Mouse (Mus musculus) stomach, embryonic 15.5 days (tissue): ENCODE measurements at regions not wholly inside any gene's neighbourhood (a gene's known extent, or its start where the extent isn't known, plus 50 kb on each side); places are given as distances from the start of the nearest gene placed in this dataset.

ENCODE experiments used
- ATAC-seq: fragments of 200-750 bp; cut with Nextera tagmentation; 2 replicates; pipeline ENCODE4 v1.8.0; 2017; ENCODE audit warnings: low read depth, moderate number of reproducible peaks, moderate TSS enrichment; ENCODE audit not compliant: insufficient read depth, low FRiP score
- H3K27ac ChIP-seq: fragments of 300-500 bp; sonication (generic); 2 replicates; pipeline ENCODE4 v1.5.1; 2015; ENCODE audit warnings: mild to moderate bottlenecking, inconsistent platforms
- H3K27me3 ChIP-seq: fragments of 300-500 bp; sonication (generic); replicated peaks from 2 replicates; pipeline ENCODE4 v1.6.1; 2015; ENCODE audit warnings: inconsistent platforms
- H3K36me3 ChIP-seq: fragments of 300-500 bp; sonication (generic); 2 replicates; pipeline ENCODE4 v1.6.1; 2015; ENCODE audit warnings: inconsistent platforms
- H3K4me1 ChIP-seq: fragments of 300-500 bp; sonication (generic); 2 replicates; pipeline ENCODE4 v1.6.1; 2015; ENCODE audit warnings: inconsistent platforms
- H3K4me2 ChIP-seq: fragments of 300-500 bp; sonication (generic); 2 replicates; pipeline ENCODE4 v1.6.1; 2015; ENCODE audit warnings: mild to moderate bottlenecking, inconsistent platforms
- H3K4me3 ChIP-seq: fragments of 300-500 bp; sonication (generic); replicated peaks from 2 replicates; pipeline ENCODE4 v1.5.1; 2015; ENCODE audit warnings: inconsistent platforms
- H3K9ac ChIP-seq: fragments of 300-500 bp; sonication (generic); 2 replicates; pipeline ENCODE4 v1.6.1; 2015; ENCODE audit warnings: inconsistent platforms
- H3K9me3 ChIP-seq: fragments of 300-500 bp; sonication (generic); 2 replicates; pipeline ENCODE4 v1.6.1; 2016; ENCODE audit warnings: inconsistent platforms
- WGBS: fragments of 180-500 bp; shearing (Covaris S2); methylation state at CpG from one replicate; pipeline ENCODE4 v1.1.7; 2015; 5-methylcytosine and 5-hydroxymethylcytosine counted together

DNA sequence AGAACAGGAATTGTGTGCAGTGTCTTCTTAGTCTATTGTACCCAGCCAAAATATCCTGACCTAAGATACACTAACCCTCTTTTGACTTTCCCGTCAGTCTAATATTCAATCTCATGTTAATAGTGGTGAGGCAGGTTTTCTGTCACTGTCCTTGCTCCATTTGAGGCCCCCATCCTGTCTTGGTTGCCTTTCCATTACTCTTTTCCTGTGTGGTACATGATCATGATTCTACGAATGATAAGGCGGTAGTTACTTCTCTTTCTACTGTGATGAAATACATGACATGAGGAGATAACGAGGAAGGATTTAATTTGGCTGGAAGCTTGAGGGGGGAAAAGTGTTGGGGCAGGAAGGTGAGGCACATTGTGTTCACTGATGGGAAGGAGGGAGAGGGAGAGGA is 185.7 kb upstream of the Pgrmc2 start:
- no peaks in the 10 kb centered on the region for H3K27me3 ChIP-seq
- H3K9me3 ChIP-seq, result no peaks in the 10 kb centered on the region
- H3K9ac ChIP-seq, result no peak overlapping the region
- no peaks in the 10 kb centered on the region for H3K4me1 ChIP-seq
- no peaks in the 10 kb centered on the region for H3K36me3 ChIP-seq
- WGBS, result 85% methylated on average over 4 of the region's 4 CpGs
- no peak overlapping the region for H3K4me2 ChIP-seq
- no peak overlapping the region for H3K4me3 ChIP-seq
- ATAC-seq, result no peak
- no peak overlapping the region for H3K27ac ChIP-seq

DNA sequence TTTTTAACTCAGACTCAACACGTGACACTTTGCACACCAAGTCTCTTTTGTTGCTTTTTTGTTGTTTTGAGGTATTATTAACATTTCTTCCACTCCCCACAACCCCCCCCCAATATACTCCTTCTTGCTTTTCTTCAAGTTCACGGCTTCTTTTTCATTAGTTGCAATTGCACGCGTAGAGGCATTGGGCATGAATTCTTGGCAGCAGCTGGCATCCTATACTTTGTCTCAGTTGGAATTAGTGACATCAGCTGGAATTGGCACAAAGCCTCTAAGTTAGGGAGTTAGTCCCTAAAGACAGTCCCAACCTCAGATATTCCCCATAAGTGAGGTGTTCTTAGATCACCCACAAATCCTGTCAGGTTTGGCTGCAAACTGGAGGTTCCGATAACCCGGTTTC is 183.4 kb upstream of the Pgrmc2 start:
- H3K9ac ChIP-seq, result no peak overlapping the region
- no peaks in the 10 kb centered on the region for H3K36me3 ChIP-seq
- H3K4me3 ChIP-seq, result no peak overlapping the region
- no peaks in the 10 kb centered on the region for H3K27me3 ChIP-seq
- H3K4me1 ChIP-seq, result no peaks in the 10 kb centered on the region
- no peak for ATAC-seq
- H3K4me2 ChIP-seq, result no peak overlapping the region
- H3K9me3 ChIP-seq, result no peaks in the 10 kb centered on the region
- H3K27ac ChIP-seq, result no peak overlapping the region
- 91% methylated on average over 6 of the region's 6 CpGs for WGBS

DNA sequence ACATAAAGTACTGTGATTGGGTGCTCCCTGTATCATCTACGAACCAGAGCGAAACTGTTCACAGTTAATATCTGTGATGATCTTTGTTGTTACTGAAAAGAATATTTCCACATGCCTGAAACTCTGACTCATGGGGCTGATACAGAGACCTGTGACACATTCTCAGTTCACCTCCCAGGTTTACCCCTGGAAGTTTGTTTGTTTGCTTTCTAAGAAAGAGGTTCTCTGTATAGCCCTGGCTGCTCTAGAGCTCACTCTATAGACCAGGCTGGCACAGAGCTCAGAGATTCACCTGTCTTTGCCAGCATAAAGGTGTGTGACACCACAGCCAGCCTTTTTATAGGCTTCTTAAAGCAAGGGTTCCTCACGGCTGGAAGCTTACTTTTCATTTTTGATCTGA is 182.6 kb upstream of the Pgrmc2 start:
- Histone ChIP-seq H3K27me3 (no peaks in the 10 kb centered on the region), H3K36me3 (no peaks in the 10 kb centered on the region), H3K27ac (no peak overlapping the region), H3K4me2 (no peak overlapping the region), H3K4me3 (no peak overlapping the region), H3K9ac (no peak overlapping the region), H3K4me1 (no peaks in the 10 kb centered on the region), H3K9me3 (no peaks in the 10 kb centered on the region)
- ATAC-seq, result no peak
- WGBS, result 87% methylated on average over 3 of the region's 3 CpGs

DNA sequence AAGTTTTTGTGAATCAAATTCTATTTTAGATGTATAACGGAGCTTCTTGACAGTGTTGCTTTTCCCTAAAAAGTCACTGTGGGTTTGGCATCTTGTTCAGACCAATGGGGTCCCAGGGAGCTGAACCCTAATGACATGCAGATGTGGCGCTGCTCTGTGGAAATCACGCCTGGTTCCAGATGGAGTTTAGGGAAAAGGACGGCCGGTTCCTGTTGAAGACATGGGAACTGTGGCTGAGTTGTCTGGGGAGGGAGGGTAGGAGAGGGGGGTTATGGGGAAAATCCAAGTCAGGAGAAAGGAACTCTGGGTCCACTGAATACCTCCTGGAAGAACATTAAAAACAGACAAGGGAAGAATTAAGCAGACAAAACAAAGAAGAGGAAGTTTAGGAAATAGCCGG is 175.4 kb upstream of the Pgrmc2 start:
- no peaks in the 10 kb centered on the region for H3K27me3 ChIP-seq
- WGBS, result 47% methylated on average over 6 of the region's 6 CpGs
- no peak overlapping the region for H3K4me3 ChIP-seq
- H3K27ac ChIP-seq, result no peak overlapping the region; the same call in 1 of the 2 replicates
- no peak overlapping the region for H3K4me2 ChIP-seq
- H3K4me1 ChIP-seq, result no peaks in the 10 kb centered on the region
- H3K9ac ChIP-seq, result no peak overlapping the region
- no peak for ATAC-seq
- H3K9me3 ChIP-seq, result no peaks in the 10 kb centered on the region
- H3K36me3 ChIP-seq, result no peaks in the 10 kb centered on the region

DNA sequence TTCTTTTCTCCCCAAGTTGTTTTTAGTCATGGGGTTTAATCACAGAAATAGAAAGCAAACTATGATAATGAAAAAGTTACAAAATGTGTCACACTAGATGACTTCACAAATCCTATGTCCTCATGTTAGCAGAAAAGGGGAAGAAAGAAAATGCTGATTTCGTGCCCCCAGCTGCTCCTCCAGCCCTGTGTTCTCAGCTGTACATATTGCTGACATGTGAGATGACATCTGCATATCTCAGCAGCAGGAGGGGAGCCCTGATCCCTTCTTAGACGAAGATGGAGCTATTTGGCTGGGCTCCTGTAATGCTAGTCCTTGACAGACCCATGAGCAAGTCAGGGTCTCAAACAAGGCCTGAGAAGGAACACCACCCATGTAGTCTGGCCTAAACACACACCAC is 162.1 kb upstream of the Pgrmc2 start:
- no peaks in the 10 kb centered on the region for H3K9me3 ChIP-seq
- no peak overlapping the region for H3K4me3 ChIP-seq
- no peak overlapping the region for H3K9ac ChIP-seq
- WGBS, result 52% methylated on average over 2 of the region's 2 CpGs
- no peak overlapping the region for H3K4me2 ChIP-seq
- H3K36me3 ChIP-seq, result no peaks in the 10 kb centered on the region
- H3K4me1 ChIP-seq, result no peaks in the 10 kb centered on the region
- no peaks in the 10 kb centered on the region for H3K27me3 ChIP-seq
- no peak for ATAC-seq
- H3K27ac ChIP-seq, result no peak overlapping the region

DNA sequence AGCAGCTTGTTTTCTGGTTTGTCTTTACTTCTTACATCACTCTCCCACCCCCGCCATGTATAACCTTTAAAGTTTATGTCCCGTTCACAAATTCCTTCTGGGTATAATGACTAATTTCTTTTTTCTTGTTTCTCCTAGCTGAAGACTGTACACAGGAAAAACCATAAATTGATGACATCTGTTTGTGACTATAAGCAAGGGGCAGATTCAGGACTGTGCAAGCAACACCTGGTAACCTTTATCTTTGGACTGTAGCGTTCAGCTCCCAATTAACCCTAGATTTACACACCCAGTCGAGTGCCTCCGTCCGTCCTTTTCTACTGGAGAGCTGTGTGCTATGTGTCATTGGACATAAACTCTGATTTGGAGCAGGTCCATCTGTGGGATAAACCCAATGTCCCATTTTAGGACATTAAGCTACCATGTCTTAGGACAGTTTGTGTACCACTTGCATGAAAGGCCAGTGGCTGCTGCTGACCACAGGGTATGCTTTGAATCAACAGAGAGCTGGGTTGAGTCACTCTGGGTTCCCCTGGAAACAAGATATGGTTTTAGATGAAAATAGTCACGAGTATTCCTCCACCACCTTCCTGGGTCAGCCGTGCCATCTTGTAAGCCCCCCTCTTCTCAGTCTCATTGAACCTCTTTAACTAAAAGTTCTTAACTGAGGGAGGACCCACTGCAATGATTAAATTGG is 159.2 kb upstream of the Pgrmc2 start:
- no peak for ATAC-seq

DNA sequence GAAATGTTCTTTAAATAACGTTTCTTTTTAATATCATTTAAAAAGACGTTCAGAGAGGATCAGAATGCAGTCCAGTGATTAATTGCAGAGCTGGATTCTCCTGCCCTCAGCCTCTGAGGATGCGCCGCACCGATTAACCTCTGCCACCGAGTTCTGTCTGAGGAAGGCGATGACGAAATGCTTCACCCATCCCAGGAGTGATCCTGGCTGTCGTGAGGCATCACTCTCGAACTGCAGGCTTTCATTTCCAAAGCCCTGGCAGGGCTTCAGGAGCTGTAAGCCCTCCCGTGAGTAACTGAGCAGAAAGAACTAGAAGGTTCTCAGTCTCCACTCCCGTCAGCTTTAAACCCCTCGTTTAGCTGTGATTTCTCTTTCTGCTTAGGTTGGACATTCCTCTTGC is 157.0 kb upstream of the Pgrmc2 start:
- Histone ChIP-seq H3K4me1 (no peaks in the 10 kb centered on the region), H3K4me3 (no peak overlapping the region), H3K36me3 (no peaks in the 10 kb centered on the region), H3K4me2 (no peak overlapping the region), H3K9ac (no peak overlapping the region), H3K27ac (no peak overlapping the region), H3K27me3 (no peaks in the 10 kb centered on the region), H3K9me3 (no peaks in the 10 kb centered on the region)
- 54% methylated on average over 13 of the region's 13 CpGs for WGBS
- no peak for ATAC-seq

More for the DNA sequence above, 159.2 kb upstream of the Pgrmc2 start:
- no peak overlapping the region for H3K4me2 ChIP-seq
- H3K9me3 ChIP-seq, result no peaks in the 10 kb centered on the region
- H3K36me3 ChIP-seq, result no peaks in the 10 kb centered on the region
- H3K9ac ChIP-seq, result no peak overlapping the region
- no peaks in the 10 kb centered on the region for H3K4me1 ChIP-seq
- no peaks in the 10 kb centered on the region for H3K27me3 ChIP-seq
- WGBS, result 75% methylated on average over 8 of the region's 8 CpGs
- no peak overlapping the region for H3K4me3 ChIP-seq
- no peak overlapping the region for H3K27ac ChIP-seq

DNA sequence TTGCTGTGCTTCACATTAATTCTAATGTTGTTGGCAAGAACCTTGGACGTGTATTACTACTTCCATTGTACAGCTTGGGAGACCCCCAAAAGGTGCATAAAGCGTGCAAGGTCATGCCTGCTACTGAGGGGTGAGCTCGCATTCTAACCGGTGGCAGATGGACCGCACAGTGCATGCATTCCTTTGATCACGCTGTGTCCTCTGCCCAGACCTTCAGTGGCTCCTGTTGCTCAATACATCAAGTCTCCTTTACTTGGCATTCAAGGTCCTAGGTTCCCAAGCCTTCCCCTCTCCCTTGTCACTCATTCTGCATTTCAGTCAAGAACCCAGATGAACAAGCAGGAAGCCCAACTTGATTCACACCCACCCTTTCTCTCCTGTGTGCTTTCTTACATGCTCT is 156.4 kb upstream of the Pgrmc2 start:
- Histone ChIP-seq H3K27me3 (no peaks in the 10 kb centered on the region), H3K9ac (no peak overlapping the region), H3K27ac (no peak overlapping the region), H3K9me3 (no peaks in the 10 kb centered on the region), H3K4me1 (no peaks in the 10 kb centered on the region), H3K36me3 (no peaks in the 10 kb centered on the region), H3K4me2 (no peak overlapping the region), H3K4me3 (no peak overlapping the region)
- 89% methylated on average over 6 of the region's 6 CpGs for WGBS
- no peak for ATAC-seq

DNA sequence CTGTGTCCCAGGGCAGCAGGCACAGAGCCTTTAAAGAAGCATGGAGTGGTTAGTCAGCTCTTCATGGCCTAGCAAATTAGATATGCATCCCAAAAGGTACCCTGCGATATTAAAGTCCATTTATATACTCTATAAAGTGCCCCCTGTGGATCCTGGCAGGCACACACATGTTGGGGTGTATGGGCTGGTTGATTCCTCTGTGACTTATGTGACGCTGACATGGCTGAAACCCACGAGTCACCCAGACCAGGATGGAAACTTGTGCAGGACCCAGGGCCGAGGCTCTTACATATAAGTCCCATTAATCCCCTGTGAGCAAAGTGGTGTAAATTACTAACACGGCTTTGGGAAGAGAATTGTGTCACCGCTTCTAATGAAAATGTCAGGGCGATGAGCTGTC is 155.2 kb upstream of the Pgrmc2 start:
- Histone ChIP-seq H3K9ac (no peak overlapping the region), H3K9me3 (no peaks in the 10 kb centered on the region), H3K4me1 (no peaks in the 10 kb centered on the region), H3K36me3 (no peaks in the 10 kb centered on the region), H3K4me3 (no peak overlapping the region), H3K4me2 (no peak overlapping the region), H3K27ac (no peak overlapping the region), H3K27me3 (no peaks in the 10 kb centered on the region)
- no peak for ATAC-seq
- WGBS, result 83% methylated on average over 7 of the region's 7 CpGs

DNA sequence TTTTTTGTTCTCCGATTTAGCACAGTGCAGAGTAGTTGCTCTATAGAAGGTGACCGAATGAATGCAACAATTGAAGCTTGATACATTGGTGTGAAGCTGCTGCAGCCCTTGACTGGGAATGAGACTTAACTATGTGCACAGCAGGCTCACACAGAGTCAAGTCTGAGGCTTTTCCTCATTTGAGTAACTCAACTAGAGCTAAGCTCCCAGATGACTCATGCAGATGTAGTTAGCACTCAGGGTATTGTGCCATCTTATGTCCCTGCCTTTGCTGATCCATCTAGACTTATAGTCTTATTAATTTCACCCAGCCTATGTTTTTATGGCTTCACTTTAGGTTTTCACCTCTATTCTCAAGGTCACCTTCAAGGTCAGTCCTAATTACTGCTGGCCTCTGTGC is 152.8 kb upstream of the Pgrmc2 start:
- Histone ChIP-seq H3K4me1 (no peaks in the 10 kb centered on the region), H3K4me3 (no peak overlapping the region), H3K4me2 (no peak overlapping the region), H3K9me3 (no peaks in the 10 kb centered on the region), H3K36me3 (no peaks in the 10 kb centered on the region), H3K9ac (no peak overlapping the region), H3K27ac (no peak overlapping the region), H3K27me3 (no peaks in the 10 kb centered on the region)
- 96% methylated on average over 2 of the region's 2 CpGs for WGBS
- ATAC-seq, result no peak

DNA sequence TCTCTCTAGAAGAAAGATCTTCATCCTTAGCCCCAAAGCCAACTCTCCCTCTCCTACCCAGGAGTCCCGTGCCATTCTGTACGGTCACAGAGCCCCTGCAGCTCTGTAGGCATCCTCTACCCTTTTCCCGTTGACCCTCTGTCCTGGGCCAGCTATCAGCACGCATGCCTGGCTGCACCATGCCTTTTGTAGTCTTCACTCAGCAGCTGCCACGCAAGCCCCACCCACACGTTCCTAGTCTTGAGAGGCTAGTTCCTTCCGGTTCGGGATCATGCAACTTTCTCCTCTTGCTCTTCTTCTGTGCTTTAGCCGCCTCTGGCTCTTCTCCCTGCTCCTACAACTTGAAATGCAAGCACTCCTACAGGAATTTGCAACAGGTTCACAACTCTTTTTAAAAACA is 152.1 kb upstream of the Pgrmc2 start:
- no peak for ATAC-seq
- WGBS, result 62% methylated on average over 9 of the region's 9 CpGs
- no peak overlapping the region for H3K4me2 ChIP-seq
- H3K27me3 ChIP-seq, result no peaks in the 10 kb centered on the region
- no peak overlapping the region for H3K9ac ChIP-seq
- no peaks in the 10 kb centered on the region for H3K9me3 ChIP-seq
- H3K4me1 ChIP-seq, result no peaks in the 10 kb centered on the region
- H3K36me3 ChIP-seq, result no peaks in the 10 kb centered on the region
- H3K4me3 ChIP-seq, result no peak overlapping the region
- H3K27ac ChIP-seq, result no peak overlapping the region

DNA sequence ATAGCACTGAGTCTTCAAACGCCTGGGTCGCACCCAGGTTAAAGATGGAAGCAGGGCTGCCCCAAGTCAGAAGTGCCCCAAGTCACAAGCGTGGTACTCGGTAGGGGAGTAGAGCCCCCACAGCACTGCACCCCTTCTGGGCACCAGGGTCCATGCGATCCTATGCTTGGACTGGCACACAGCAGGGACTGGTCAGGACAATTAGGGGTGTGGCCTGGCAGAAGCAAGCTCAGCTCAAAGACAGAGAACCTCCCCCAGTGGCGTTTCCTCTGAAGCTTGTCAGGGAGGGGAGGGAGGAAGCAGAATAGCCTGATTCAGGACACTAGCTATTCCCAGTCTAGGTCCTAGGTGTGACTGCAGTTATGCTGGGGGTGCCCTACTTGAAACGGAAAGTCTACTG is 151.3 kb upstream of the Pgrmc2 start:
- 69% methylated on average over 7 of the region's 7 CpGs for WGBS
- peak; percentile 50; the same call in 1 of the 2 replicates for ATAC-seq
- Histone ChIP-seq H3K4me1 (no peaks in the 10 kb centered on the region), H3K36me3 (no peaks in the 10 kb centered on the region), H3K9ac (no peak overlapping the region), H3K27me3 (no peaks in the 10 kb centered on the region), H3K4me2 (no peak overlapping the region), H3K27ac (no peak overlapping the region), H3K9me3 (no peaks in the 10 kb centered on the region), H3K4me3 (no peak overlapping the region)

DNA sequence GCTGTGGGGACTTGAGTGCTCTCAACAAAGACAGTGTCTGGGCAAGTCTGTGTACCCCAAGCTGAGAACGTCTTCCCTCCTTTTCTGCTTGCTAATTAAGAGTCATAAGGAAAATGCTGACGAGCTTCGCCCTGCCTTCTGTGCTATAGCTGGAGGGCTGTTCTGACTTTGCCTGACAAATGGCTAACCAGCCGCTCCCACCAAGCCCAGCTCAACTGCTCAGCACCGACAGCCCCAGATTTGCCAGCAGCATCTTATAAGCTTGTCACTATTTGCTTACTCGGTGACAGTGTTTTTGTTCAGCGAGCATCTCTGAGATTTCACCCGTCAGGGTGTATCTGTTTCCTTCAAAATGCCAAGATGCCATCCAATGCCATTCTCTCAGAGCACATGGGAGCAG is 150.6 kb upstream of the Pgrmc2 start:
- H3K27me3 ChIP-seq, result no peaks in the 10 kb centered on the region
- 74% methylated on average over 8 of the region's 8 CpGs for WGBS
- H3K27ac ChIP-seq, result no peak overlapping the region
- H3K4me3 ChIP-seq, result no peak overlapping the region
- H3K4me1 ChIP-seq, result peaks cover 3% of the 10 kb centered on the region; the same call in 1 of the 2 replicates
- no peaks in the 10 kb centered on the region for H3K36me3 ChIP-seq
- no peak overlapping the region for H3K9ac ChIP-seq
- no peak for ATAC-seq
- no peaks in the 10 kb centered on the region for H3K9me3 ChIP-seq
- no peak overlapping the region for H3K4me2 ChIP-seq
